Mouse (Mus musculus): ENCODE data around the gene Frs2. TPM values are rescaled to one million over a fixed set of nuclear protein-coding genes. Genes with fewer than 3 reads are reported as not detected.

Frs2 gene
- polyA plus RNA-seq (2015; fragmentation: Nextera tagmentation; extraction: Ambion mirVana) = 11.6 and 11.9 TPM in 2 replicates

- no peaks in the 10 kb centered on the region for H3K27me3 ChIP-seq (ENCODE audit: control insufficient read depth, insufficient read depth, low read length)
- H3K4me3 ChIP-seq (ENCODE audit: low read depth, low read length) = peak within 1 kb of the TSS; percentile 98
- WGBS = under 1% methylated on average over 55 of the region's 57 CpGs
- H3K9me3 ChIP-seq (ENCODE audit: control insufficient read depth, low read length) = no peaks in the 10 kb centered on the region
- peak; percentile 94 for ATAC-seq (ENCODE audit: low FRiP score, low TSS enrichment)
- peak within 1 kb of the TSS; percentile 96 for H3K27ac ChIP-seq (replicated peaks)
- H3K36me3 ChIP-seq (ENCODE audit: control insufficient read depth, insufficient read depth, low read length) = no peaks in the 10 kb centered on the region
- peaks cover 10% of the 10 kb centered on the region for H3K4me1 ChIP-seq (replicated peaks; ENCODE audit: control insufficient read depth, insufficient read depth)
- no peak for TF ChIP-seq EP300 (optimal IDR thresholded peaks at IDR 0.05)
- no peak for TF ChIP-seq CTCF (IDR thresholded peaks at IDR 0.05; ENCODE audit: low read depth)
- H3K4me2 ChIP-seq (replicated peaks; ENCODE audit: low read depth) = peak within 1 kb of the TSS; percentile 73
- peak within 1 kb of the TSS; percentile 99 for H3K9ac ChIP-seq (ENCODE audit: low read length)
- peak; percentile 97 for DNase-seq (ENCODE audit: low spot score)
Measured at GRCm38 (mm10) chr10:117148361-117149003, at the start of gene Frs2. Gene Frs2 (minus strand): TSS chr10:117148534.

GRCm38 (mm10) chr10:117196696-117197095, 48.4 kb upstream of the Frs2 start:
- WGBS = 55% methylated on average over 3 of the region's 3 CpGs
- H3K9me3 ChIP-seq (ENCODE audit: control insufficient read depth, low read length) = no peaks in the 10 kb centered on the region
- no peak for ATAC-seq (ENCODE audit: low FRiP score, low TSS enrichment)

DNA sequence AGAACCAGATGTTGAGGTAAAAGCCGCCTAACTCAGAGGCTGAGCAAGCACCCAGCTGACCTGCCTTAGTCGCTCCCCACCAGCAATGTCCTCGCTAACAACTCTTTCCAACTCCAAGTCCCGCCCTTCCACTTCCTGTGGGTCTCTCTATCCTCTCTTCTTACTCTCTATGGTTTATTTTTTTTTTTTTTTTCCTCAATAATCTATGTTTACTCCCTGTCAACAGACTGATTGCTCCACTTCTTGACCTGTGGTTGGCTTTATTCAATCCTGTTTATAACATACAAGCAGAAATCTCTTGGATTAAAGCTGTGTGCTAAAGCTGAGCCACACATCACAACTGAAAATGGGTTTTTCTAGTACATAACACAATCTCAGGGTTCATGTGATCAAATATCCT, 47.4 kb upstream of the Frs2 start:
- H3K4me3 ChIP-seq (ENCODE audit: low read depth, low read length) = no peak overlapping the region
- TF ChIP-seq EP300 (optimal IDR thresholded peaks at IDR 0.05) (no peak), CTCF (IDR thresholded peaks at IDR 0.05; ENCODE audit: low read depth) (no peak)
- no peaks in the 10 kb centered on the region for H3K9me3 ChIP-seq (ENCODE audit: control insufficient read depth, low read length)
- 96% methylated on average over 4 of the region's 4 CpGs for WGBS
- no peaks in the 10 kb centered on the region for H3K4me1 ChIP-seq (replicated peaks; ENCODE audit: control insufficient read depth, insufficient read depth)
- H3K9ac ChIP-seq (ENCODE audit: low read length) = no peak overlapping the region
- no peaks in the 10 kb centered on the region for H3K27me3 ChIP-seq (ENCODE audit: control insufficient read depth, insufficient read depth, low read length)
- H3K36me3 ChIP-seq (ENCODE audit: control insufficient read depth, insufficient read depth, low read length) = no peaks in the 10 kb centered on the region
- ATAC-seq (ENCODE audit: low FRiP score, low TSS enrichment) (no peak), DNase-seq (ENCODE audit: low spot score) (no peak)
- H3K27ac ChIP-seq (replicated peaks) = no peak overlapping the region
- H3K4me2 ChIP-seq (replicated peaks; ENCODE audit: low read depth) = no peak overlapping the region

More at GRCm38 (mm10) chr10:117196696-117197095, 48.4 kb upstream of the Frs2 start:
- Histone ChIP-seq H3K27ac (replicated peaks) (no peak overlapping the region), H3K4me2 (replicated peaks; ENCODE audit: low read depth) (no peak overlapping the region), H3K36me3 (ENCODE audit: control insufficient read depth, insufficient read depth, low read length) (no peaks in the 10 kb centered on the region), H3K9ac (ENCODE audit: low read length) (no peak overlapping the region), H3K27me3 (ENCODE audit: control insufficient read depth, insufficient read depth, low read length) (no peaks in the 10 kb centered on the region), H3K4me3 (ENCODE audit: low read depth, low read length) (no peak overlapping the region), H3K4me1 (replicated peaks; ENCODE audit: control insufficient read depth, insufficient read depth) (no peaks in the 10 kb centered on the region)
- TF ChIP-seq EP300 (optimal IDR thresholded peaks at IDR 0.05) (no peak), CTCF (IDR thresholded peaks at IDR 0.05; ENCODE audit: low read depth) (no peak)
- DNase-seq (ENCODE audit: low spot score) = no peak

- H3K4me1 ChIP-seq (replicated peaks; ENCODE audit: control insufficient read depth, insufficient read depth) = no peaks in the 10 kb centered on the region
- no peaks in the 10 kb centered on the region for H3K27me3 ChIP-seq (ENCODE audit: control insufficient read depth, insufficient read depth, low read length)
- no peak for TF ChIP-seq CTCF (IDR thresholded peaks at IDR 0.05; ENCODE audit: low read depth)
- TF ChIP-seq EP300 (optimal IDR thresholded peaks at IDR 0.05) = no peak
- DNase-seq (ENCODE audit: low spot score) (no peak), ATAC-seq (ENCODE audit: low FRiP score, low TSS enrichment) (0 out of 2 replicates have a peak, but pooled peaks have one; percentile 45)
- no peak overlapping the region for H3K27ac ChIP-seq (replicated peaks)
- 63% methylated on average over 12 of the region's 12 CpGs for WGBS
- H3K9ac ChIP-seq (ENCODE audit: low read length) = no peak overlapping the region
- no peak overlapping the region for H3K4me3 ChIP-seq (ENCODE audit: low read depth, low read length)
- no peaks in the 10 kb centered on the region for H3K36me3 ChIP-seq (ENCODE audit: control insufficient read depth, insufficient read depth, low read length)
- no peak overlapping the region for H3K4me2 ChIP-seq (replicated peaks; ENCODE audit: low read depth)
- no peaks in the 10 kb centered on the region for H3K9me3 ChIP-seq (ENCODE audit: control insufficient read depth, low read length)
Measured at GRCm38 (mm10) chr10:117195005-117195404, 46.7 kb upstream of the Frs2 start.

DNA sequence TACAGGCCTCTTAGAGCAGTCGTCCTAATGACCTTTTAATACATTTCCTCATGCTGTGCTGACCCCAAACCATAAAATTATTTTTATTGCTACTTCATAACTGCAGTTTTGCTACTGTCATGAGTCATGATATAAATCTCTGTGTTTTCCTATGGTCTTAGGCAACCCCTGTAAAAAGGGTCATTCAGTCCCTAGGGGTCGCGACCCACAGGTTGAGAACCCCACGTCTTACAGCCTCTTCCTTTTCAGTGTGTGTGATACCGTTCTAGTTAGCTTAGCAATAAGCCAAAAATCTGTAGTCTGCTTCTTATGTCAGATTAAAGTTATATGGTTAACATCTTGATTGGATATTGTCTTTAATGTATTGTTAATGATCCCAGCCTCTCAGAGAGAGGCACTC, 45.0 kb upstream of the Frs2 start:
- Histone ChIP-seq H3K9ac (ENCODE audit: low read length) (no peak overlapping the region), H3K9me3 (ENCODE audit: control insufficient read depth, low read length) (no peaks in the 10 kb centered on the region), H3K4me2 (replicated peaks; ENCODE audit: low read depth) (no peak overlapping the region), H3K27me3 (ENCODE audit: control insufficient read depth, insufficient read depth, low read length) (no peaks in the 10 kb centered on the region), H3K4me1 (replicated peaks; ENCODE audit: control insufficient read depth, insufficient read depth) (no peaks in the 10 kb centered on the region), H3K4me3 (ENCODE audit: low read depth, low read length) (no peak overlapping the region), H3K36me3 (ENCODE audit: control insufficient read depth, insufficient read depth, low read length) (no peaks in the 10 kb centered on the region), H3K27ac (replicated peaks) (no peak overlapping the region)
- ATAC-seq (ENCODE audit: low FRiP score, low TSS enrichment) (no peak), DNase-seq (ENCODE audit: low spot score) (no peak)
- no peak for TF ChIP-seq EP300 (optimal IDR thresholded peaks at IDR 0.05)
- TF ChIP-seq CTCF (IDR thresholded peaks at IDR 0.05; ENCODE audit: low read depth) = no peak
- WGBS = 73% methylated on average over 5 of the region's 5 CpGs

- no peak overlapping the region for H3K27ac ChIP-seq (replicated peaks)
- no peak for TF ChIP-seq EP300 (optimal IDR thresholded peaks at IDR 0.05)
- TF ChIP-seq CTCF (IDR thresholded peaks at IDR 0.05; ENCODE audit: low read depth) = no peak
- 35% methylated on average over 9 of the region's 9 CpGs for WGBS
- no peak overlapping the region for H3K9ac ChIP-seq (ENCODE audit: low read length)
- ATAC-seq (ENCODE audit: low FRiP score, low TSS enrichment) (no peak), DNase-seq (ENCODE audit: low spot score) (no peak)
- H3K36me3 ChIP-seq (ENCODE audit: control insufficient read depth, insufficient read depth, low read length) = no peaks in the 10 kb centered on the region
- no peak overlapping the region for H3K4me3 ChIP-seq (ENCODE audit: low read depth, low read length)
- H3K4me2 ChIP-seq (replicated peaks; ENCODE audit: low read depth) = no peak overlapping the region
- H3K4me1 ChIP-seq (replicated peaks; ENCODE audit: control insufficient read depth, insufficient read depth) = no peaks in the 10 kb centered on the region
- H3K27me3 ChIP-seq (ENCODE audit: control insufficient read depth, insufficient read depth, low read length) = no peaks in the 10 kb centered on the region
- no peaks in the 10 kb centered on the region for H3K9me3 ChIP-seq (ENCODE audit: control insufficient read depth, low read length)
Measured at GRCm38 (mm10) chr10:117185399-117186089, 37.2 kb upstream of the Frs2 start.
